Mouse (Mus musculus): ENCODE results near the gene Arhgap15. TPM values are rescaled to one million over a fixed set of nuclear protein-coding genes. Genes with fewer than 3 reads are reported as not detected.

Gene Arhgap15
- total and polyA plus RNA-seq, 3 experiments = 1.5 to 2.8 TPM; not detected in 1

- H3K9me3 ChIP-seq (replicated peaks; ENCODE audit: insufficient read depth, low read length) = no peaks in the 10 kb centered on the region
- peak; percentile 56 for DNase-seq (ENCODE audit: low read depth, low spot score)
- H3K4me3 ChIP-seq (ENCODE audit: control insufficient read depth in 1 of 2, insufficient read depth in 1 of 2, low read depth in 2 of 2, low read length in 2 of 2) = no peak overlapping the region
- H3K79me2 ChIP-seq (ENCODE audit: control insufficient read depth, insufficient read depth, low read length, poor library complexity) = no peaks in the 10 kb centered on the region
- H3K4me1 ChIP-seq (ENCODE audit: control insufficient read depth in 1 of 2, insufficient read depth in 2 of 2, low read length in 2 of 2) = no peaks in the 10 kb centered on the region
- no peaks in the 10 kb centered on the region for H3K27me3 ChIP-seq (ENCODE audit: control insufficient read depth in 1 of 2, insufficient read depth in 2 of 2, low read length in 2 of 2)
- no peak for TF ChIP-seq POLR2AphosphoS5 (IDR thresholded peaks at IDR 0.05; ENCODE audit: borderline replicate concordance, low read depth, low read length)
- TF ChIP-seq ZMIZ1 (IDR thresholded peaks at IDR 0.05; ENCODE audit: low read depth, low read length) = no peak
- TF ChIP-seq RCOR1 (IDR thresholded peaks at IDR 0.05; ENCODE audit: low read depth, low read length) = no peak
- no peak for TF ChIP-seq ZNF384 (IDR thresholded peaks at IDR 0.05; ENCODE audit: low read depth, low read length)
- no peak for TF ChIP-seq KAT2A (conservative IDR thresholded peaks at IDR 0.05; ENCODE audit: low read depth, low read length)
- no peak for TF ChIP-seq GABPA (IDR thresholded peaks at IDR 0.05; ENCODE audit: low read depth, low read length)
- no peak for TF ChIP-seq POLR2A (IDR thresholded peaks at IDR 0.05; ENCODE audit: control insufficient read depth in 1 of 2, insufficient read depth in 1 of 2, low read depth in 1 of 2, low read length in 2 of 2, poor library complexity in 1 of 2)
- no peak for TF ChIP-seq NELFE (IDR thresholded peaks at IDR 0.05; ENCODE audit: low read depth, low read length)
- no peak for TF ChIP-seq ELF1 (IDR thresholded peaks at IDR 0.05; ENCODE audit: low read depth, low read length)
- TF ChIP-seq USF1 (IDR thresholded peaks at IDR 0.05; ENCODE audit: low read depth, low read length) = no peak
- TF ChIP-seq EP300 (IDR thresholded peaks at IDR 0.05; ENCODE audit: low read depth in 1 of 2, low read length in 2 of 2) = no peak
- TF ChIP-seq MYB (IDR thresholded peaks at IDR 0.05; ENCODE audit: low read depth, low read length) = no peak
- TF ChIP-seq NRF1 (IDR thresholded peaks at IDR 0.05; ENCODE audit: insufficient read depth, low read depth, low read length, poor library complexity, severe bottlenecking) = no peak
- no peak overlapping the region for H3K9ac ChIP-seq (ENCODE audit: control insufficient read depth, low read depth, low read length, poor library complexity, severe bottlenecking)
- H3K36me3 ChIP-seq (ENCODE audit: control insufficient read depth in 1 of 2, insufficient read depth in 2 of 2, low read length in 2 of 2) = 0 out of 4 replicates have a peak, but pooled peaks cover 0 to 2% of the 10 kb centered on the region in 2 experiments
- no peak overlapping the region for H3K27ac ChIP-seq (ENCODE audit: control insufficient read depth, low read depth, low read length)
Observed at GRCm38 (mm10) chr2:43862709-43863108, 114.1 kb downstream of the Arhgap15 start.

- Histone ChIP-seq H3K36me3 (ENCODE audit: control insufficient read depth in 1 of 2, insufficient read depth in 2 of 2, low read length in 2 of 2) (no peaks in the 10 kb centered on the region), H3K27me3 (ENCODE audit: control insufficient read depth in 1 of 2, insufficient read depth in 2 of 2, low read length in 2 of 2) (no peaks in the 10 kb centered on the region), H3K27ac (ENCODE audit: control insufficient read depth, low read depth, low read length) (no peak overlapping the region), H3K9me3 (replicated peaks; ENCODE audit: insufficient read depth, low read length) (no peaks in the 10 kb centered on the region), H3K9ac (ENCODE audit: control insufficient read depth, low read depth, low read length, poor library complexity, severe bottlenecking) (no peak overlapping the region), H3K4me1 (ENCODE audit: control insufficient read depth in 1 of 2, insufficient read depth in 2 of 2, low read length in 2 of 2) (peaks cover 0 to 3% of the 10 kb centered on the region in 2 experiments; a peak in 1 of 4 replicates), H3K4me3 (ENCODE audit: control insufficient read depth in 1 of 2, insufficient read depth in 1 of 2, low read depth in 2 of 2, low read length in 2 of 2) (no peak overlapping the region), H3K79me2 (ENCODE audit: control insufficient read depth, insufficient read depth, low read length, poor library complexity) (no peaks in the 10 kb centered on the region)
- DNase-seq (ENCODE audit: low read depth, low spot score) = peak; percentile 87
- TF ChIP-seq TAL1 (IDR thresholded peaks at IDR 0.05; ENCODE audit: low read length) (no peak), MAX (IDR thresholded peaks at IDR 0.05; ENCODE audit: low read length) (no peak), ZNF384 (IDR thresholded peaks at IDR 0.05; ENCODE audit: low read depth, low read length) (0 out of 2 replicates have a peak, but pooled peaks have one; percentile 22), ZC3H11A (IDR thresholded peaks at IDR 0.05; ENCODE audit: low read depth, low read length) (peak; percentile 97), SMC3 (IDR thresholded peaks at IDR 0.05; ENCODE audit: low read depth, low read length) (peak; percentile 99), MAZ (IDR thresholded peaks at IDR 0.05; ENCODE audit: low read depth, low read length) (no peak), RAD21 (IDR thresholded peaks at IDR 0.05; ENCODE audit: low read depth, low read length) (peak; percentile 97), CTCF (IDR thresholded peaks at IDR 0.05 in 2 of 3, conservative IDR thresholded peaks at IDR 0.05 in 1 of 3; ENCODE audit: control insufficient read depth in 1 of 3, insufficient read depth in 1 of 3, low read depth in 2 of 3, low read length in 3 of 3, poor library complexity in 1 of 3, severe bottlenecking in 1 of 3) (peak; percentile 76 to 98 (median 86))
Observed at GRCm38 (mm10) chr2:43902403-43902973, 153.9 kb downstream of the Arhgap15 start.
